Mouse (Mus musculus) cerebellum, adult 11 months (tissue): ENCODE data around the gene Capn11.

Experiments used
- DNase-seq: peaks from one replicate; pipeline ENCODE4 v3.0.0; 2022

The Capn11 gene

DNA sequence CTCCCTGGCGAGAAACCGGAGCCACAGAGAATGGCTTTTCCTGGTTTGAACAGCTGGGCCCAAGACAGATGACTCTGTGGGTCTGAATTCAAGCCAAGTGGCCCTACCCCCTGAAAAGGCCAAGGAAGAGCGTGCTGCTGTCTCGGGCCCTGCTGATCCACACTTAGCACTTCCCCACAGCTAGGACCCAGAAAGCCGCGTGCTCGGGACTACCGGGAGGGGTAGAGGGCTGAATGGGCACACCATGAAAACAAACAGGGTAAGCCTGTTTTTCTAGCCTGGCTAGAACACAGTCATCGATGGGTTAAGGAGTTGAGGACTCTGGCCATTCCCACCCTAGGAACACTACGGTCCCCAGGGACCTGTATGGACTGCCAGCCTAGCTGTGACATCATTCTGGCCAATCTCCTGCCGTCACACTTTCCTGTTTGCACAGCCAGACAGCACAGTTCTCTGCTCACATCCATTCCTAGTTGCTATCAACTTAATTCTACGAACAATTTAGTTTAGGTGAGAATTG, 78.1 kb downstream of the Capn11 start:
- DNase-seq = no peak
